Mouse (Mus musculus) MEL (cell line): ENCODE results near the gene Grb2. TPM values are rescaled to one million over a fixed set of nuclear protein-coding genes. Genes with fewer than 3 reads are reported as not detected.
A peak's percentile ranks its signal among the peaks of the same experiment; 100 is the strongest.

ENCODE experiments used
- DNase-seq: peaks from one replicate; pipeline ENCODE4 v3.0.0; 2011; ENCODE audit warnings: low read depth, low spot score
- H3K27ac ChIP-seq: 2 replicates; pipeline ENCODE4 v1.5.1; 2012; ENCODE audit warnings: low read depth, mild to moderate bottlenecking, control low read depth, low read length, moderate library complexity; ENCODE audit not compliant: control insufficient read depth
- H3K27me3 ChIP-seq, 2 experiments: fragments of 150-350 bp in 1 of 2; sonication (generic) in 1 of 2; 2 replicates each; pipeline ENCODE4 v1.6.1; 2012; ENCODE audit warnings: low read length in 2 of 2, mild to moderate bottlenecking in 2 of 2, improper control_type of control experiment in 1 of 2, moderate library complexity in 1 of 2; ENCODE audit not compliant: insufficient read depth in 2 of 2, control insufficient read depth in 1 of 2
- H3K36me3 ChIP-seq, 2 experiments: 2 replicates each; pipeline ENCODE4 v1.6.1; 2012 to 2014; ENCODE audit warnings: low read length in 2 of 2, improper control_type of control experiment in 1 of 2, inconsistent platforms in 1 of 2, mild to moderate bottlenecking in 1 of 2; ENCODE audit not compliant: insufficient read depth in 2 of 2, control insufficient read depth in 1 of 2
- H3K4me1 ChIP-seq, 2 experiments: fragments of 150-350 bp in 1 of 2; sonication (generic) in 1 of 2; 2 replicates each; pipeline ENCODE4 v1.6.1; 2012; ENCODE audit warnings: low read length in 2 of 2, improper control_type of control experiment in 1 of 2, mild to moderate bottlenecking in 1 of 2; ENCODE audit not compliant: insufficient read depth in 2 of 2, control insufficient read depth in 1 of 2
- H3K4me3 ChIP-seq, 2 experiments: fragments of 150-350 bp in 1 of 2; sonication (generic) in 1 of 2; 2 replicates each; pipeline ENCODE4 v1.5.1; 2012; ENCODE audit warnings: low read depth in 2 of 2, low read length in 2 of 2, mild to moderate bottlenecking in 2 of 2, moderate library complexity in 2 of 2, control low read depth in 1 of 2, improper control_type of control experiment in 1 of 2; ENCODE audit not compliant: control insufficient read depth in 1 of 2, insufficient read depth in 1 of 2
- H3K79me2 ChIP-seq: 2 replicates; pipeline ENCODE4 v1.6.1; 2012; ENCODE audit warnings: mild to moderate bottlenecking, low read length, moderate library complexity; ENCODE audit not compliant: control insufficient read depth, poor library complexity, insufficient read depth
- H3K9ac ChIP-seq: 2 replicates; pipeline ENCODE4 v1.6.1; 2012; ENCODE audit warnings: low read depth, mild to moderate bottlenecking, control low read depth, low read length, moderate library complexity; ENCODE audit not compliant: control insufficient read depth, poor library complexity, severe bottlenecking
- H3K9me3 ChIP-seq: fragments of 150-350 bp; sonication (generic); replicated peaks from 2 replicates; pipeline ENCODE4 v1.6.1; 2012; ENCODE audit warnings: mild to moderate bottlenecking, low read length, improper control_type of control experiment, moderate library complexity; ENCODE audit not compliant: insufficient read depth
- BHLHE40 ChIP-seq: IDR thresholded peaks from 2 replicates; pipeline ENCODE4 v1.6.1; 2012; ENCODE audit warnings: low read depth, mild to moderate bottlenecking, inconsistent platforms, low read length, improper control_type of control experiment, borderline replicate concordance
- CHD1 ChIP-seq: IDR thresholded peaks from 2 replicates; pipeline ENCODE4 v1.6.1; 2012; ENCODE audit warnings: low read depth, mild to moderate bottlenecking, inconsistent platforms, low read length, improper control_type of control experiment
- CHD2 ChIP-seq: IDR thresholded peaks from 2 replicates; pipeline ENCODE4 v1.6.1; 2011; ENCODE audit warnings: low read length, improper control_type of control experiment
- CTCF ChIP-seq, 3 experiments: IDR thresholded peaks in 2 of 3; conservative IDR thresholded peaks in 1 of 3; 2 replicates each; pipeline ENCODE4 v1.5.1; 2011 to 2012; ENCODE audit warnings: low read length in 3 of 3, low read depth in 2 of 3, mild to moderate bottlenecking in 2 of 3, improper control_type of control experiment in 1 of 3, inconsistent platforms in 1 of 3, mixed read lengths in 1 of 3, moderate library complexity in 1 of 3; ENCODE audit not compliant: control insufficient read depth in 1 of 3, insufficient read depth in 1 of 3, poor library complexity in 1 of 3, severe bottlenecking in 1 of 3
- E2F4 ChIP-seq: IDR thresholded peaks from 2 replicates; pipeline ENCODE4 v1.6.1; 2011; ENCODE audit warnings: low read depth, low read length, improper control_type of control experiment, borderline replicate concordance
- ELF1 ChIP-seq: IDR thresholded peaks from 2 replicates; pipeline ENCODE4 v1.6.1; 2014; ENCODE audit warnings: low read depth, mild to moderate bottlenecking, inconsistent platforms, low read length, improper control_type of control experiment, moderate library complexity
- EP300 ChIP-seq, 2 experiments: IDR thresholded peaks; 2 replicates each; pipeline ENCODE4 v1.6.1; 2011; ENCODE audit warnings: improper control_type of control experiment in 2 of 2, low read length in 2 of 2, low read depth in 1 of 2, mild to moderate bottlenecking in 1 of 2
- ETS1 ChIP-seq: IDR thresholded peaks from 2 replicates; pipeline ENCODE4 v1.6.1; 2012; ENCODE audit warnings: low read depth, mild to moderate bottlenecking, inconsistent platforms, low read length, improper control_type of control experiment, moderate library complexity
- GABPA ChIP-seq: IDR thresholded peaks from 2 replicates; pipeline ENCODE4 v1.6.1; 2012; ENCODE audit warnings: low read depth, mild to moderate bottlenecking, inconsistent platforms, low read length, improper control_type of control experiment, moderate library complexity
- GATA1 ChIP-seq: IDR thresholded peaks from 2 replicates; pipeline ENCODE4 v1.6.1; 2011; ENCODE audit warnings: low read depth, low read length, improper control_type of control experiment
- HCFC1 ChIP-seq: IDR thresholded peaks from 2 replicates; pipeline ENCODE4 v1.6.1; 2012; ENCODE audit warnings: low read depth, mild to moderate bottlenecking, inconsistent platforms, low read length, improper control_type of control experiment, moderate library complexity
- JUND ChIP-seq: IDR thresholded peaks from 2 replicates; pipeline ENCODE4 v1.6.1; 2011; ENCODE audit warnings: low read depth, mild to moderate bottlenecking, improper control_type of control experiment, low read length
- KAT2A ChIP-seq: conservative IDR thresholded peaks from 2 replicates; pipeline ENCODE4 v1.6.1; 2012; ENCODE audit warnings: low read depth, low read length, improper control_type of control experiment, inconsistent platforms
- MAFK ChIP-seq: IDR thresholded peaks from 2 replicates; pipeline ENCODE4 v1.6.1; 2011; ENCODE audit warnings: low read depth, mild to moderate bottlenecking, low read length, improper control_type of control experiment, borderline replicate concordance
- MAZ ChIP-seq: IDR thresholded peaks from 2 replicates; pipeline ENCODE4 v1.6.1; 2012; ENCODE audit warnings: low read depth, mild to moderate bottlenecking, inconsistent platforms, low read length, improper control_type of control experiment
- MEF2A ChIP-seq: IDR thresholded peaks from 2 replicates; pipeline ENCODE4 v1.6.1; 2014; ENCODE audit warnings: low read depth, mild to moderate bottlenecking, inconsistent platforms, low read length, improper control_type of control experiment; ENCODE audit not compliant: poor library complexity, insufficient replicate concordance, severe bottlenecking; ENCODE audit errors: extremely low read depth
- MXI1 ChIP-seq: IDR thresholded peaks from 2 replicates; pipeline ENCODE4 v1.6.1; 2011; ENCODE audit warnings: mild to moderate bottlenecking, low read depth, low read length, improper control_type of control experiment
- MYB ChIP-seq: IDR thresholded peaks from 2 replicates; pipeline ENCODE4 v1.6.1; 2011; ENCODE audit warnings: mild to moderate bottlenecking, low read depth, low read length, improper control_type of control experiment
- MYC ChIP-seq: IDR thresholded peaks from 2 replicates; pipeline ENCODE4 v1.6.1; 2011; ENCODE audit warnings: low read depth, mild to moderate bottlenecking, low read length, improper control_type of control experiment, moderate library complexity
- NELFE ChIP-seq: IDR thresholded peaks from 2 replicates; pipeline ENCODE4 v1.6.1; 2011; ENCODE audit warnings: low read depth, low read length, improper control_type of control experiment
- NRF1 ChIP-seq: IDR thresholded peaks from 2 replicates; pipeline ENCODE4 v1.6.1; 2014; ENCODE audit warnings: low read depth, mild to moderate bottlenecking, inconsistent platforms, low read length, improper control_type of control experiment, moderate library complexity; ENCODE audit not compliant: poor library complexity, insufficient read depth, severe bottlenecking
- POLR2A ChIP-seq, 2 experiments: IDR thresholded peaks; 2 replicates each; pipeline ENCODE4 v1.6.1; 2011 to 2012; ENCODE audit warnings: low read length in 2 of 2, mild to moderate bottlenecking in 2 of 2, control low read depth in 1 of 2, improper control_type of control experiment in 1 of 2, low read depth in 1 of 2, moderate library complexity in 1 of 2; ENCODE audit not compliant: control insufficient read depth in 1 of 2, insufficient read depth in 1 of 2, poor library complexity in 1 of 2
- POLR2AphosphoS2 ChIP-seq: IDR thresholded peaks from 2 replicates; pipeline ENCODE4 v1.6.1; 2011; ENCODE audit warnings: low read length, improper control_type of control experiment
- POLR2AphosphoS5 ChIP-seq: IDR thresholded peaks from 2 replicates; pipeline ENCODE4 v1.6.1; 2012; ENCODE audit warnings: low read depth, borderline replicate concordance, mild to moderate bottlenecking, inconsistent platforms, low read length, moderate library complexity, mixed read lengths
- RCOR1 ChIP-seq: IDR thresholded peaks from 2 replicates; pipeline ENCODE4 v1.6.1; 2012; ENCODE audit warnings: low read depth, mild to moderate bottlenecking, inconsistent platforms, low read length, improper control_type of control experiment
- SIN3A ChIP-seq: IDR thresholded peaks from 2 replicates; pipeline ENCODE4 v1.6.1; 2012; ENCODE audit warnings: low read length, improper control_type of control experiment, inconsistent platforms
- SMC3 ChIP-seq: IDR thresholded peaks from 2 replicates; pipeline ENCODE4 v1.6.1; 2011; ENCODE audit warnings: low read depth, low read length, improper control_type of control experiment
- TAL1 ChIP-seq: IDR thresholded peaks from 2 replicates; pipeline ENCODE4 v1.6.1; 2012; ENCODE audit warnings: mild to moderate bottlenecking, inconsistent platforms, low read length, moderate library complexity, mixed read lengths
- TBP ChIP-seq: IDR thresholded peaks from 2 replicates; pipeline ENCODE4 v1.8.0; 2011; ENCODE audit warnings: low read depth, low read length, improper control_type of control experiment
- UBTF ChIP-seq: IDR thresholded peaks from 2 replicates; pipeline ENCODE4 v1.6.1; 2012; ENCODE audit warnings: low read depth, mild to moderate bottlenecking, inconsistent platforms, low read length, improper control_type of control experiment, moderate library complexity, borderline replicate concordance; ENCODE audit not compliant: insufficient read depth
- USF1 ChIP-seq: IDR thresholded peaks from 2 replicates; pipeline ENCODE4 v1.6.1; 2014; ENCODE audit warnings: low read depth, mild to moderate bottlenecking, inconsistent platforms, low read length, improper control_type of control experiment, moderate library complexity
- USF2 ChIP-seq, 2 experiments: IDR thresholded peaks; 2 replicates each; pipeline ENCODE4 v1.6.1; 2011 to 2012; ENCODE audit warnings: improper control_type of control experiment in 2 of 2, low read length in 2 of 2, borderline replicate concordance in 1 of 2, inconsistent platforms in 1 of 2, low read depth in 1 of 2, mild to moderate bottlenecking in 1 of 2; ENCODE audit not compliant: insufficient read depth in 1 of 2
- ZC3H11A ChIP-seq: IDR thresholded peaks from 2 replicates; pipeline ENCODE4 v1.6.1; 2012; ENCODE audit warnings: low read depth, mild to moderate bottlenecking, inconsistent platforms, low read length, improper control_type of control experiment
- ZMIZ1 ChIP-seq: IDR thresholded peaks from 2 replicates; pipeline ENCODE4 v1.6.1; 2012; ENCODE audit warnings: low read depth, mild to moderate bottlenecking, inconsistent platforms, low read length, improper control_type of control experiment, moderate library complexity
- polyA plus RNA-seq, 2 experiments: library from polyadenylated mRNA; stranded (reverse) in 1 of 2; unstranded in 1 of 2; fragments of >175 nt in 1 of 2; fragments of >200 nt in 1 of 2; gene quantifications; 2 replicates each; pipeline versions ENCODE4 v1.2.1 to v1.2.4; 2012; ENCODE audit warnings: low replicate concordance in 2 of 2, low read depth in 1 of 2; ENCODE audit not compliant: insufficient read length in 2 of 2, insufficient read depth in 1 of 2, missing spikeins in 1 of 2
- total RNA-seq: library from RNA; depleted of rRNA; stranded (reverse); fragments of 300-350 nt; gene quantifications from 2 replicates; pipeline ENCODE4 v1.2.3, GENCODE M21; 2012

Gene Grb2
- total and polyA plus RNA-seq, 3 experiments = 75.3 to 261 TPM; not detected in 1

GRCm38 (mm10) chr11:115630532-115631504 is 77.6 kb downstream of the Grb2 start:
- Histone ChIP-seq H3K27me3 (no peaks in the 10 kb centered on the region), H3K9me3 (no peaks in the 10 kb centered on the region), H3K36me3 (peaks cover 0 to 9% of the 10 kb centered on the region in 2 experiments; a peak in 2 of 4 replicates), H3K27ac (peak overlapping the region; percentile 91), H3K9ac (peak overlapping the region; percentile 63), H3K79me2 (peaks cover 18% of the 10 kb centered on the region), H3K4me1 (peaks cover 6 to 29% of the 10 kb centered on the region in 2 experiments), H3K4me3 (peak overlapping the region; percentile 47 to 49)
- peak; percentile 93 for DNase-seq
- TF ChIP-seq HCFC1 (peak; percentile 79), CHD2 (peak; percentile 39; the same call in 1 of the 2 replicates), SMC3 (no peak), CHD1 (0 out of 2 replicates have a peak, but pooled peaks have one; percentile 54), JUND (no peak), TAL1 (no peak), ZMIZ1 (peak; percentile 47; the same call in 1 of the 2 replicates), POLR2AphosphoS5 (no peak), POLR2A (IDR thresholded peaks at IDR 0.05; ENCODE audit: control insufficient read depth in 1 of 2, insufficient read depth in 1 of 2, low read depth in 1 of 2, low read length in 2 of 2, poor library complexity in 1 of 2) (peak in 1 of 2 experiments; percentile 58; a peak in 2 of 4 replicates), BHLHE40 (no peak), NRF1 (no peak), ELF1 (0 out of 2 replicates have a peak, but pooled peaks have one; percentile 15), MAFK (no peak), MYC (no peak), ZC3H11A (no peak), MAZ (peak; percentile 95), MEF2A (no peak), UBTF (no peak), EP300 (IDR thresholded peaks at IDR 0.05; ENCODE audit: low read depth in 1 of 2, low read length in 2 of 2) (peak; percentile 52 to 58; a peak in 3 of 4 replicates), NELFE (peak; percentile 49; the same call in 1 of the 2 replicates), RCOR1 (peak; percentile 94), POLR2AphosphoS2 (0 out of 2 replicates have a peak, but pooled peaks have one; percentile 31), MXI1 (peak; percentile 58), USF2 (IDR thresholded peaks at IDR 0.05; ENCODE audit: borderline replicate concordance in 1 of 2, insufficient read depth in 1 of 2, low read depth in 1 of 2, low read length in 2 of 2) (no peak), GATA1 (peak; percentile 80), ETS1 (peak; percentile 91), KAT2A (no peak; the same call in 1 of the 2 replicates), E2F4 (no peak), USF1 (peak; percentile 51), GABPA (no peak), TBP (peak; percentile 55), CTCF (IDR thresholded peaks at IDR 0.05 in 2 of 3, conservative IDR thresholded peaks at IDR 0.05 in 1 of 3; ENCODE audit: control insufficient read depth in 1 of 3, insufficient read depth in 1 of 3, low read depth in 2 of 3, low read length in 3 of 3, poor library complexity in 1 of 3, severe bottlenecking in 1 of 3) (no peak), SIN3A (peak; percentile 76; the same call in 1 of the 2 replicates), MYB (peak; percentile 44)
